Mouse (Mus musculus) midbrain, embryonic 16.5 days (tissue): ENCODE measurements at regions not wholly inside any gene's neighbourhood (a gene's known extent, or its start where the extent isn't known, plus 50 kb on each side); places are given as distances from the start of the nearest gene placed in this dataset.
A peak's percentile ranks its signal among the peaks of the same experiment; 100 is the strongest.

ENCODE experiments used
- ATAC-seq: fragments of 200-750 bp; cut with Nextera tagmentation; 2 replicates; pipeline ENCODE4 v1.8.0; 2017; ENCODE audit warnings: moderate TSS enrichment
- H3K27ac ChIP-seq: fragments of 300-500 bp; sonication (generic); 2 replicates; pipeline ENCODE4 v1.5.1; 2014; ENCODE audit warnings: mild to moderate bottlenecking, low read length, mixed read lengths
- H3K27me3 ChIP-seq: fragments of 300-500 bp; sonication (generic); 2 replicates; pipeline ENCODE4 v1.6.1; 2014; ENCODE audit warnings: low read depth, low read length, mixed read lengths; ENCODE audit not compliant: control insufficient read depth, insufficient read depth
- H3K36me3 ChIP-seq: fragments of 300-500 bp; sonication (generic); 2 replicates; pipeline ENCODE4 v1.6.1; 2014; ENCODE audit warnings: mild to moderate bottlenecking, low read length, moderate library complexity, mixed read lengths; ENCODE audit not compliant: control insufficient read depth, insufficient read depth
- H3K4me1 ChIP-seq: fragments of 300-500 bp; sonication (generic); 2 replicates; pipeline ENCODE4 v1.6.1; 2014; ENCODE audit warnings: mild to moderate bottlenecking, low read length, mixed read lengths; ENCODE audit not compliant: control insufficient read depth, insufficient read depth
- H3K4me2 ChIP-seq: fragments of 300-500 bp; sonication (generic); 2 replicates; pipeline ENCODE4 v1.6.1; 2014; ENCODE audit warnings: mild to moderate bottlenecking, low read length, mixed read lengths
- H3K4me3 ChIP-seq: fragments of 300-500 bp; sonication (generic); 2 replicates; pipeline ENCODE4 v1.5.1; 2014; ENCODE audit warnings: low read depth, mild to moderate bottlenecking, low read length, moderate library complexity, mixed read lengths
- H3K9ac ChIP-seq: fragments of 300-500 bp; sonication (generic); 2 replicates; pipeline ENCODE4 v1.6.1; 2014; ENCODE audit warnings: low read depth, low read length, mixed read lengths
- H3K9me3 ChIP-seq: fragments of 300-500 bp; sonication (generic); replicated peaks from 2 replicates; pipeline ENCODE4 v1.6.1; 2014; ENCODE audit warnings: mild to moderate bottlenecking, low read length, mixed read lengths; ENCODE audit not compliant: control insufficient read depth, poor library complexity, severe bottlenecking
- WGBS: fragments of 180-500 bp; shearing (Covaris S2); extraction: QIAGEN DNeasy Blood & Tissue Kit; methylation state at CpG from one replicate; pipeline ENCODE4 v1.1.7; 2014; 5-methylcytosine and 5-hydroxymethylcytosine counted together

DNA sequence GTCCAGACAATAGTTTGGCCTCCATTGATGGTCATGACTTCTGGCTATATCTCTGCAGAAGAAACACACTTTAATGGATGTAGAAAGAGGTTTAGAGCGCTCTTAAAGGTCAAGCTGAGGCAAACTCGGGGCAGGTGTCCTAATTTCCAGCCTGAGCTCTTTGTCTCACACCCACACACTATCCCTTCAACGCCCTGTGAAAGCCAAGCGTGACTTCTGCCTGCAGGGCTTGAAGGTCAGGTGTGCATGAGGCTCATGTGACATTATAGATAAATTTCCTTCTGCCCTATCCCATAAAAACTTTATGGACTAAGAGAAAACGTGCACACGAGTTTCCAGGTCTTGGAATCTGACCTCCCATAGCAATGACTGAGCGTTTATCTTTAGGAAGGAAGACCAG lies 266.0 kb downstream of the Foxo1 start:
- no peak overlapping the region for H3K9ac ChIP-seq
- no peaks in the 10 kb centered on the region; the same call in 1 of the 2 replicates for H3K4me1 ChIP-seq
- no peak overlapping the region for H3K27ac ChIP-seq
- no peaks in the 10 kb centered on the region for H3K36me3 ChIP-seq
- WGBS: 89% methylated on average over 7 of the region's 7 CpGs
- H3K4me3 ChIP-seq: no peak overlapping the region
- no peaks in the 10 kb centered on the region; the same call in 1 of the 2 replicates for H3K27me3 ChIP-seq
- H3K9me3 ChIP-seq: no peaks in the 10 kb centered on the region
- H3K4me2 ChIP-seq: no peak overlapping the region
- ATAC-seq: no peak

DNA sequence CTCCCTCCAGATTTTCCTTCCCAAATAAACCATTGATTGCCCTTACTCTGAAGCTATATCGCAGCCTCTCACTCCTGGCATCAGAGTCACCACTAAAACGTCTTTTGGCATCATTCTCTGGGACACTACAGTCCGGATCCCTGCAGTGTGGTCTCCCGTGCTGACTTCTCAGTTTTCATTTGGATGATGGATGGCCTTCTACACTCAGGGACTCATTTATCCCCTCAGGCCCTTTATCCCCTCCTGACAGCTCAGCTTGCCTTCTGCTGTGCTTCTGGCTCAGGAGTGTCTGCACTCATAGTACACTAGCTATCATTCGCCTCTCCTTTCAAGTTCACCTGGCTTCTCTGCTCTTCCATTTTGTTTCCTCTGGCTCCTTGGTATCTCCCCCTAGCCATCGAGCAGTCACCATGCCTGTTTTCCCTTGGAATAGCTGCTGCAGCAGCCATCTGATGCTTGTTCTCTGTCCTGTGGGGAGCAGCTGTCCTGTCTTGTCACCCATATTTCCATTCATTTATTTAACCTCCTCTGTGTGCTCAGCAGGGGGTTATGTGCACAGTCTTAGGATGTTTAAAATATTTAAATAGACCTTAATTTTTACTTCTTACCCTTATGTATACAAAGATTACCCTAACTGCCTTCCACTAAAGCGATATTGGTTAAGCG lies 263.7 kb downstream of the Foxo1 start:
- Histone ChIP-seq H3K36me3 (no peaks in the 10 kb centered on the region), H3K27me3 (no peaks in the 10 kb centered on the region), H3K27ac (no peak overlapping the region), H3K4me3 (no peak overlapping the region), H3K9me3 (no peaks in the 10 kb centered on the region), H3K9ac (no peak overlapping the region), H3K4me2 (no peak overlapping the region), H3K4me1 (no peaks in the 10 kb centered on the region; the same call in 1 of the 2 replicates)
- 70% methylated on average over 8 of the region's 8 CpGs for WGBS
- ATAC-seq: no peak

DNA sequence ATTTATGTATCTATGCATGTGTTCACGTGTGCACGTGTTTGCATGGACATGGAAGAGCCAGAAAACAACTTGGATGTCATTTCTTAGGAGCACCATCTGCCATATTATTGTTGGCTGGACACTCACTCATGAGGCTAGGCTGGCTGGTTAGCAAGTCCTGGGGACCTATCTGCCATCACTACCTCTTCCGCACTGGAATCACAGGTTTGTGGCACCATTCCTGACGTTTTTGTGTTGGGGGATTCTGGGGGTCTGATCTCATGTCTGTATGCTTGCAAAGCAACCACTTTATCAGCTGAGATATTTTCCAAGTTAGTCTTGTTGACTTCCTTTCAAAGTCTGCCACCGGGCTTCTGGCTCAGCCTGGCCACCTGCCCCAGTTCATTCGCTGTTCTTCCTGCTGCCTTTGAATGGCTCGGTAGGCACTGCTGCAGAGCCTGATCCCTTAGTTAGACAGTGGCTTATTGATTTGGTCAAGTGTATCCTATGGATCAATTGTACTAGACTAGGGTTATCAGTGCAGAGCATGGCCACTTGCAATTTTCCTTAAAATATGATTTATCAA lies 262.4 kb downstream of the Foxo1 start:
- Histone ChIP-seq H3K9me3 (no peaks in the 10 kb centered on the region), H3K4me3 (no peak overlapping the region), H3K9ac (no peak overlapping the region), H3K36me3 (no peaks in the 10 kb centered on the region), H3K4me1 (no peaks in the 10 kb centered on the region; the same call in 1 of the 2 replicates), H3K27ac (no peak overlapping the region), H3K4me2 (no peak overlapping the region), H3K27me3 (no peaks in the 10 kb centered on the region)
- WGBS: 86% methylated on average over 7 of the region's 7 CpGs
- no peak for ATAC-seq

DNA sequence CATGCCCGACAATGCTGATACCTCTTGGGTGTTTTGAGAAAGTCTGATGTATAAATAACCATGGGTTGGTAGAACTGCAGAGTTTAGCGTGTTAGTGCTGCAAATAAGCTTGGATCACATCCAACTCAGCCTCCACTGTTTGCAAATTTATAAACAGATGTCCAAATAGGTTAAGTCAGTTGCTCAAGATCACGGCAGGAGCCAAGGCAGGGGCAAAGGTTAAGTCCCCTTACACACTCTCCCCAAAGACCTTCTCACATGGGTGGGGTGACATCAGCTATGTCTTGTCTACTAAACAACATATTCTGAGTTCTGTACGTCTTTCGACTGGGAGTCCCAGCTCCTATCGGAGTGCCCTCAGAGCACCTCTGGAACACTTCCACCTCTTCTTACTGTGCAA lies 261.0 kb downstream of the Foxo1 start:
- Histone ChIP-seq H3K9ac (no peak overlapping the region), H3K27me3 (no peaks in the 10 kb centered on the region), H3K4me1 (no peaks in the 10 kb centered on the region; the same call in 1 of the 2 replicates), H3K4me2 (no peak overlapping the region), H3K36me3 (no peaks in the 10 kb centered on the region), H3K27ac (no peak overlapping the region), H3K9me3 (no peaks in the 10 kb centered on the region), H3K4me3 (no peak overlapping the region)
- 81% methylated on average over 6 of the region's 6 CpGs for WGBS
- no peak for ATAC-seq

DNA sequence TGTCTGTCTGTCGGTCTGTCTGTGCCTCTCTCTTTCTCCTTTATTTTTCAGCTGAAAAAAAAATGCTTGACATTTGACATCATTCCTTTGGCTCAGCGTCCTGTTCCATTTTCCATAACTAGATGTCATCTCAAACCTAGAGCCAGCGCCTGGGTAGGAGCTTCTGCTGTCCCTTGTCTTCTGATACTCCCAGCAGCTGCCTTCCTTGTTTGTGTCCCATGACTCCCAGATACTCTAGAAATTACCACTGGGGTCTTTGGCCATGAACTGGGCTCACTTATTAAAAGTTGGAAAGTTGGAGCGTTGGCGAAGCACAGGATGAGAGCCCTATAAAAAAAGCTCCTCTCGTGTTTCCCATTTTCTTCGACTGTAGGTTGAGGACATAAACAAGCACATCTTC lies 260.4 kb downstream of the Foxo1 start:
- Histone ChIP-seq H3K9ac (no peak overlapping the region), H3K27me3 (no peaks in the 10 kb centered on the region), H3K36me3 (no peaks in the 10 kb centered on the region), H3K27ac (no peak overlapping the region), H3K4me1 (no peaks in the 10 kb centered on the region; the same call in 1 of the 2 replicates), H3K4me3 (no peak overlapping the region), H3K9me3 (no peaks in the 10 kb centered on the region), H3K4me2 (no peak overlapping the region)
- WGBS: 94% methylated on average over 7 of the region's 7 CpGs
- no peak for ATAC-seq

DNA sequence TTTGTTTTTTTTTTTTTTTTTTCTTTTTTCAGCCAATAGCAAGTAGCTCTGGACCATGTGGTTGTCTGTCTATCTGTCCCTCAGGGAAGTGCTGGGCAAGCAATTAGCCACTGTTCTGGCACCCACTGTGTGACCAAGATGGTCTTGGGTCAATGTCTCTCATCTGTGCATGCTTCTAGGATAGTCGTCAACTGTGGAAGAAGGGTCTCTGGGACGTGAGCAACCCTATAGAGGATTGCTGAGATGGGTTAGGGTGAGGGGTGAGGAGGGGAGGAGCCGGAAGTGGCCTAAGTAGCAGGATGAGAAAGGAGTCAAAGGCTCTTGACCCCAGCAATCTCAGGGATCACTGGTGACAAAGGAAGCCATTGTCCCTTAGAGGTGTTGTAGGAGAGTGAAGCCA lies 259.6 kb downstream of the Foxo1 start:
- WGBS: 60% methylated on average over 3 of the region's 3 CpGs
- Histone ChIP-seq H3K4me2 (no peak overlapping the region), H3K27ac (no peak overlapping the region), H3K9me3 (no peaks in the 10 kb centered on the region), H3K27me3 (no peaks in the 10 kb centered on the region), H3K9ac (no peak overlapping the region), H3K4me1 (no peaks in the 10 kb centered on the region; the same call in 1 of the 2 replicates), H3K4me3 (no peak overlapping the region), H3K36me3 (no peaks in the 10 kb centered on the region)
- ATAC-seq: no peak

DNA sequence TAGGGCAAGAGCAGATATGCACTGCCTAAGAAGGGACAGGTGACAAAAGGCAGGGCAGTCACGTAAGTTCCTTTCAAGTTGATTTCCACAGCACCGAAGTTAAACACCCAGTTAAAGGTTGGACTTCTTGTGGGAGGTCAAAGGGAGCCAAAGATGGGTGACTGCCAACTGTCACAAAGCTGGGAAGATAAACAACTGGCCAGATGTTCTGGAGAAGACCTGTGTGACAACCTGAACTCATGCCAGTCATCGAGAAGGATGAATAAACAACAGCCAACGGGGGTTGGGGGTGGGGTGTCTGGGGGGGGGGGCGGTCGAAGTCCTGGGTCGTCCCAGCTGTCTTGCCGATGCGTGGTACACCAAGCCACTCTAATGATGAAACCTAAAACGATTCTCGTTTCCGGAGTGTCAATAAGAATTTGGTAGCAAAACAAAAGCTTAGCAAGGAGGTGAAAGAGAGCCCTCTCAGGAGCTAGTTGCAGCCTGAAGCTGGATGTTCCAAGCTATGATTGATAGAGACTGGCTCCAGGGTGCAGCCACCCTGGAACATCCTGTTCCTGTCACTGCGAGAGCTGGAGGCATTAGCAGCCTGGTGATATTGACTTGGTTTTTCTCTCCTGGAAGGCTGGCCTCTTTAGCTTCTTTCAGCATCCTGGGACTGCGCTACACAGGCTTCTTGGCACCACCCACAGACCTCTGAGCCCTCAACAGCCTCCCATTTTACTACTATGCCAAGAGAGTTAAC lies 259.0 kb downstream of the Foxo1 start:
- Histone ChIP-seq H3K36me3 (no peaks in the 10 kb centered on the region), H3K4me3 (no peak overlapping the region), H3K27ac (no peak overlapping the region), H3K9ac (no peak overlapping the region), H3K27me3 (no peaks in the 10 kb centered on the region), H3K9me3 (no peaks in the 10 kb centered on the region), H3K4me2 (no peak overlapping the region), H3K4me1 (no peaks in the 10 kb centered on the region; the same call in 1 of the 2 replicates)
- no peak for ATAC-seq
- 89% methylated on average over 14 of the region's 14 CpGs for WGBS

DNA sequence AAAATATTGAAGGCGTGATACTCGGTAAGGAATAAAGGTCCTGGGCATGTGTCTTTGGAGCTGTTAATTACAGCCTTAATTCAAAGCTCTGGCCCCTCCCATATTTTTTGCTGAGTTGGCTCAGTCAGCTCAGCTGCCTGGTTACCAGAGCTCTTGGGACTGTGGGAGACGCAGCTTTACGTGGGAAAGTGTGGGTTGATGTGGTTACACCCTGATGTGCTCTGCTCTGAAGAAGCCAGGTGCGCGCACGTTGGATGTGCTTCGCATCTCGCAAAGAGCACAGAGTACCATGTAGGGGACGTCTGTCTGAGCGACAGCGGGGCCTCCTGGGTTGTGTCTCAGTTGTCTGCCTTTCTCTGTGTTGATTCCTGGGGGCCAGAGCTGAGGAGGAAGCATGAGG lies 254.8 kb downstream of the Foxo1 start:
- H3K4me3 ChIP-seq: no peak overlapping the region
- H3K9me3 ChIP-seq: no peaks in the 10 kb centered on the region
- no peaks in the 10 kb centered on the region for H3K36me3 ChIP-seq
- no peak for ATAC-seq
- peaks cover 12% of the 10 kb centered on the region for H3K4me1 ChIP-seq
- no peak overlapping the region for H3K4me2 ChIP-seq
- 84% methylated on average over 12 of the region's 12 CpGs for WGBS
- H3K27me3 ChIP-seq: no peaks in the 10 kb centered on the region
- H3K9ac ChIP-seq: no peak overlapping the region
- H3K27ac ChIP-seq: no peak overlapping the region

DNA sequence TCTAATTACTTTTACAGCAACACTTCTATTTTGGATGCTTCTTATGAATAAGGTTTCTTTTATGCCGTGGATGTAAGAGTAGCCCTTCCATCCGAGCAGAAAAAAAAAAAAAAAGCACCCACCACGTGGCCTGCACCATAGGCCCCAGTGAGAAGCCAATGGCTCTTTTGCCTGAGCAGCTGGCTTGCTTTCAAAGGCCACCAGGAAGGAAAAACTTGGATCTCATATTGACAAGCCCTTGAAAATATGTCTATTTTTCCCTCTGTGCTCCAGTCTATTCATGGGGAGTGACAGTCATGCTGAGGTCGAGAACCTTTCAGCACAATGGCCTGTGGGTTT lies 252.4 kb downstream of the Foxo1 start:
- ATAC-seq: peak; percentile 67; the same call in 1 of the 2 replicates

More for the DNA sequence above, 252.4 kb downstream of the Foxo1 start:
- no peak overlapping the region for H3K4me2 ChIP-seq
- no peaks in the 10 kb centered on the region for H3K9me3 ChIP-seq
- no peak overlapping the region for H3K4me3 ChIP-seq
- no peak overlapping the region for H3K27ac ChIP-seq
- H3K9ac ChIP-seq: 0 out of 2 replicates have a peak overlapping the region, but pooled peaks have one; percentile 16
- WGBS: 19% methylated on average over 4 of the region's 4 CpGs
- no peaks in the 10 kb centered on the region for H3K27me3 ChIP-seq
- peaks cover 12% of the 10 kb centered on the region for H3K4me1 ChIP-seq
- H3K36me3 ChIP-seq: no peaks in the 10 kb centered on the region
